Mouse (Mus musculus) ovary, adult 2 months (tissue): ENCODE data around the gene Serpina9. TPM values are rescaled to one million over a fixed set of nuclear protein-coding genes. Genes with fewer than 3 reads are reported as not detected.

Source experiments
- polyA plus RNA-seq: library from polyadenylated mRNA; depleted of rRNA; stranded (reverse); fragments of >200 nt; gene quantifications from 2 replicates; pipeline ENCODE4 v1.2.3, GENCODE M21; 2012; rRNA removed

Gene Serpina9
- 0.40 and 0.45 TPM in 2 replicates for polyA plus RNA-seq

DNA sequence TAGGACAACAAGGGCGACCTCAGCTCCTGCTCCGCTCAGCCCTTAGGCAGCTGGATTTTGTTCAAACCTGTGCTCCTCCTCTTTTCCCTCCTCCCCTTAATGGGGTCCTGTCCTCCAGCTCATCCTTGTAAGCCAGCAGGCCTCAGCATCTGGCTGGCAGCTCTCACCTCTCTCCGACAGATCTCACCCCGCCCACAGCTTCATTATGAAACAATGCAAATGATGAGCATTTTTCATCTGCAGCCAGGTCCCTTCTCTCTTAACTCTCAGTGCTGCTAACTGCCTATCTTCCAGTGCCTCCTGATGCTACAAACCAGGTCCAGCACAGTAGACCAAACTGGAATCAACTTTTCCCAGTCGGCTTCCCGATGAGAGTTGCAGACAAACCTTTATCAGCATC is at the start of gene Serpina9:
TSS of gene Serpina9 (minus strand) at position 136 of the 400 bp plus-strand sequence.

DNA sequence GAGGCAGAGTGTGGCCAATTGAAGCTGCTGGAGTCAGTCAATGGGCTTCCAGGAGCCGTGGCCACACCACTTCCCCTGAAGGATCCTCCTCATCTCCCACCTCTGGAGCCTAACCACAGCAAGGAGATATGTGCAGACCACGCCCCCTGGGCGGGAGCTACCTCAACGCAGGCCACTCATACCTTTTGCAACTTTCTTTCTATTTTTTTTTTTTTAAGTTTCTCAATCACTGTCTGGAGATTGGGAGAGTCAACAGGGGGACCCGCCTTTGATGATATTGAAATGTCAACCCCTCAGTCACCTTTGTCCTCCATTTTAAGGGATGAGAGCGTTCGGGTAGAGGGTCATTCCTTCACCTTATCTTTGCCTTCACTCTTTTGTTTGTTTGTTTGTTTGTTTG is 30.8 kb upstream of the Serpina9 start, which contains the start of gene Serpina12:
TSS of gene Serpina12 (minus strand) at position 101 of the 400 bp plus-strand sequence.

DNA sequence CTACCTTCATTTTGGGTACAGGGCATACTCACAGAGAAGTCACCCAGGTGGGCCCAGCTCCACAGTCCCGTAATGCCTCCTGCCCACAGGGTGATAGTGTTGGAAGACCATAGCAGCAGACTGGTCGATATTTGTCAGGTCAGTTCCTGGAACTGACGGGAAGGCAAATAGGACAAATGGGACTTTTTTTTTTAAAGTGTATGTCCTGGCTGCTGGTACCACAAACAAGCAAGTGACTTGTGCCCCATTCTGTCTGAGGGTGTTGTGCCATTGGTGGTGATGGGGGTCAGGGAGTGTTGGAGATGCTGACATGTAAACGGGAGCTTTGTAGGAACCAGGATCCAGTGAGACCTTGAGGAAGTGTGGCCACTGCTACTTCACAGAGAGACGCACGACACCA is 23.7 kb downstream of the Serpina9 start, which contains the start of gene Serpina11:
TSS of gene Serpina11 (minus strand) at position 101 of the 400 bp plus-strand sequence.

DNA sequence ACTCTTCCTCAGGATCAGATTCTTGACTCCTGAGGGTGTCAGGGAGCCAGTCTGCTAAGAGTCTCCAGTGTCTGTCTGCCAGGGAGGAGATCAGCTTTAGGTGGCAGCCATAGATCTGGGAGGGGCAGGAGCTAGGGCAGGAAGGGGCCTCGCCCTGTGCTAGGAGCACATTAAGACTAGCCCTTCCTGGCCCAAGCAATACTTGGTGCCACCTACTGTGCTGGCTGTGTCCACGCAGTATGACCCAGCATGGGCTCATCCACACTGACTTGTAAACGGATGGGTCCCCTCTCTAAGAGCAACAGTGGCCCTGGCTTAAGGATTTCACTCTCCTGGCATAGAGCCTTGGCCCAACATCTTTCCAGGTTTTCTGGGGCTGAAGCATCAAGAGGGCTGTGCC is 54.8 kb downstream of the Serpina9 start, which contains the start of gene Serpina1e:
TSS of gene Serpina1e (minus strand) at position 178 of the 400 bp plus-strand sequence.

Other genes with a start within 250 kb of the Serpina9 start
- 0.96 and 2.1 TPM in 2 replicates for gene Serpina1d, start 240.2 kb downstream of the Serpina9 start, polyA plus RNA-seq
- 1.9 and 8.0 TPM in 2 replicates for gene Serpina1b, start 183.4 kb downstream of the Serpina9 start, polyA plus RNA-seq
- 3.1 and 10.7 TPM in 2 replicates for gene Serpina1a, start 150.2 kb downstream of the Serpina9 start, polyA plus RNA-seq
- 0.98 and 4.0 TPM in 2 replicates for gene Serpina1c, start 108.9 kb downstream of the Serpina9 start, polyA plus RNA-seq
- gene Serpina1e, start 54.8 kb downstream of the Serpina9 start, polyA plus RNA-seq: 88.5 and 120 TPM in 2 replicates
- gene Serpina11, start 23.8 kb downstream of the Serpina9 start, polyA plus RNA-seq: 0.18 and 0.34 TPM in 2 replicates
- gene Serpina12, start 30.7 kb upstream of the Serpina9 start, polyA plus RNA-seq: not detected in 2 replicates
- gene Serpina5, start 87.4 kb upstream of the Serpina9 start, polyA plus RNA-seq: 35.5 and 59.1 TPM in 2 replicates
- 0.32 and 0.51 TPM in 2 replicates for gene Serpina3a, start 99.0 kb upstream of the Serpina9 start, polyA plus RNA-seq
- 0.14 and 0.24 TPM in 2 replicates for gene Serpina3b, start 114.2 kb upstream of the Serpina9 start, polyA plus RNA-seq
- gene Serpina3c, start 140.1 kb upstream of the Serpina9 start, polyA plus RNA-seq: 11.1 and 14.8 TPM in 2 replicates
- 0.28 and 0.29 TPM in 2 replicates for gene Serpina3f, start 200.8 kb upstream of the Serpina9 start, polyA plus RNA-seq
- 42.6 and 43.3 TPM in 2 replicates for gene Serpina3g, start 222.5 kb upstream of the Serpina9 start, polyA plus RNA-seq
- gene Serpina3i, start 249.4 kb upstream of the Serpina9 start, polyA plus RNA-seq: 0.06 TPM in 1 of 2 replicates, not detected in the other